Mouse (Mus musculus) neural tube, embryonic 13.5 days (tissue): Measurements from ENCODE around the gene Rnd1. TPM values are rescaled to one million over a fixed set of nuclear protein-coding genes. Genes with fewer than 3 reads are reported as not detected.

Source experiments
- ATAC-seq: fragments of 200-750 bp; cut with Nextera tagmentation; 2 replicates; pipeline ENCODE4 v1.8.0; 2017; ENCODE audit warnings: low read depth, mild to moderate bottlenecking, moderate TSS enrichment, moderate library complexity
- H3K27ac ChIP-seq: fragments of 300-500 bp; sonication (generic); replicated peaks from 2 replicates; pipeline ENCODE4 v1.5.1; 2015; ENCODE audit warnings: moderate library complexity, mild to moderate bottlenecking, inconsistent platforms
- H3K27me3 ChIP-seq: fragments of 300-500 bp; sonication (generic); 2 replicates; pipeline ENCODE4 v1.6.1; 2015; ENCODE audit warnings: mild to moderate bottlenecking, inconsistent platforms
- H3K36me3 ChIP-seq: fragments of 300-500 bp; sonication (generic); 2 replicates; pipeline ENCODE4 v1.6.1; 2015; ENCODE audit warnings: mild to moderate bottlenecking, inconsistent platforms
- H3K4me1 ChIP-seq: fragments of 300-500 bp; sonication (generic); replicated peaks from 2 replicates; pipeline ENCODE4 v1.6.1; 2015; ENCODE audit warnings: inconsistent platforms
- H3K4me2 ChIP-seq: fragments of 300-500 bp; sonication (generic); 2 replicates; pipeline ENCODE4 v1.6.1; 2015; ENCODE audit warnings: inconsistent platforms, mild to moderate bottlenecking, moderate library complexity
- H3K4me3 ChIP-seq: fragments of 300-500 bp; sonication (generic); 2 replicates; pipeline ENCODE4 v1.5.1; 2015; ENCODE audit warnings: mild to moderate bottlenecking, inconsistent platforms
- H3K9ac ChIP-seq: fragments of 300-500 bp; sonication (generic); 2 replicates; pipeline ENCODE4 v1.6.1; 2015; ENCODE audit warnings: moderate library complexity, mild to moderate bottlenecking, inconsistent platforms
- H3K9me3 ChIP-seq: fragments of 300-500 bp; sonication (generic); 2 replicates; pipeline ENCODE4 v1.6.1; 2016; ENCODE audit warnings: inconsistent platforms
- WGBS: fragments of 180-500 bp; shearing (Covaris S2); methylation state at CpG from one replicate; pipeline ENCODE4 v1.1.7; 2015; 5-methylcytosine and 5-hydroxymethylcytosine counted together
- polyA plus RNA-seq: library from polyadenylated mRNA; unstranded; fragments of >200 nt; fragmentation: Nextera tagmentation; extraction: Ambion mirVana; gene quantifications from 2 replicates; pipeline ENCODE4 v1.2.1, GENCODE M21; 2015

Rnd1 gene
- polyA plus RNA-seq = 6.2 and 7.4 TPM in 2 replicates

DNA sequence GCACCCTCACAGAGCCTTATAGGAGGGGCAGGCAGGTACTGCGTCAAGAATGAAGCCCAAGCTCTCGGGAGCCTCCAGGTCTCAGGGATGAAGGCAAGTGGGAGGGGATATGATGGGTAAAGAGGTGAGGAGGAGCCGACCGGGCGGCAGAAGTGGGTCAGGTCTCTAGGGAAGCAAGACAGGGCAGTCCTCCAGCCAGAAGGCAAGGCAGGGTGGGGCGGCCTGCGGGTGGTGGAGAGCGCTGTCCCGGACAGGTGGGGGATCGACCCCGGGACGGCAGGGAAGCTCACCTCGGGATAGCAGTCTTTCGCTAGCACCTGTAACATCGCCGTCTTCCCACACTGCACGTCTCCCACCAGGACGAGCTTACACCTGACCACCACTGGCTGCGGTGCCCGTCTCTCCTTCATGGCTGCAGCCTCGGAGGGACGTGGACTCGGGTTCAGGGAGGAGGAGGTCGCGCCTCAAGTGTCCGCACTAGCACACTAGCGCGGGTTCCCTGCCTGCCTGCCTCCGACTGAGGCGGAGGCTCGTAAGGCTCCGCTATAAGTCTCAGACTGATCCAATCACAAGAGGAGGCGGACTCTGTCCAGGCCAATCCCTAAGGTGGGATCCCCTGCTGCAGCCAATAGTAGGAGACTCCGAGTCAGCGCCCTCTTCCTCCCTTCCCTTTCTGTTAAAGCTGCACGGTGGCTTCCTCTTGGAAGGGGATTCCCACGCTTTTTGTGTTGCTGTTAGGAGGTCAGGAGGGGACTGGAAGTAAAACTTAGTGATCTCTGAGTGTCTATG, at the start of gene Rnd1:
Rnd1 (minus strand) TSS at position 522 of the 789 bp plus-strand sequence.
- ATAC-seq = peak; percentile 94
- peak within 1 kb of the TSS; percentile 74 for H3K9ac ChIP-seq
- H3K4me3 ChIP-seq = peak within 1 kb of the TSS; percentile 53
- H3K4me2 ChIP-seq = peak within 1 kb of the TSS; percentile 98
- H3K27me3 ChIP-seq = peaks cover 5% of the 10 kb centered on the region; the same call in 1 of the 2 replicates
- H3K9me3 ChIP-seq = no peaks in the 10 kb centered on the region
- no peaks in the 10 kb centered on the region for H3K36me3 ChIP-seq
- peaks cover 49% of the 10 kb centered on the region for H3K4me1 ChIP-seq
- WGBS = under 1% methylated on average over 37 of the region's 37 CpGs
- H3K27ac ChIP-seq = no peak within 1 kb of the TSS; the same call in 1 of the 2 replicates

DNA sequence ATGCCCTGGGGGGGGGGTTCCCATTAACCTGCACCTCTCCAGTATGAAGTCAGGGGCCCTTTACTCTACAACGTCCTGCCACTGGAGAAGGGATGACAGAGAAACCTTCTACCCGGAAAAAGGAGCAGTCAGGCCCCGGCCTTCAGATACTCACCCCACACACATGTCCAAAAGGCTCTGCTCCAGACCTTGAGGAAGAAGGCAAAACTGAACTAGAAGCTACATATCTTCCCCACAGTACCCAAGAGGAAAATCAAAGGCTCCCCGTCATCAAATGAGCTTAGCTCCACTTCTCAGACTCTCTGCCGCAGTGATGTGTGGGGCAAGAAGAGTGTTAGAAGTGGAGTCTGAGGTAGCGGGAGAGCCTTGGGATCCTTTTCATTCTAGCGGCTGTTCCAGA, 49.5 kb upstream of the Rnd1 start:
- Histone ChIP-seq H3K4me1 (peaks cover 30% of the 10 kb centered on the region), H3K4me3 (peak overlapping the region; percentile 40), H3K36me3 (no peaks in the 10 kb centered on the region), H3K9ac (peak overlapping the region; percentile 63), H3K27ac (no peak overlapping the region), H3K9me3 (no peaks in the 10 kb centered on the region), H3K4me2 (peak overlapping the region; percentile 71), H3K27me3 (peaks cover 29% of the 10 kb centered on the region)
- WGBS = 46% methylated on average over 7 of the region's 7 CpGs
- ATAC-seq = no peak

DNA sequence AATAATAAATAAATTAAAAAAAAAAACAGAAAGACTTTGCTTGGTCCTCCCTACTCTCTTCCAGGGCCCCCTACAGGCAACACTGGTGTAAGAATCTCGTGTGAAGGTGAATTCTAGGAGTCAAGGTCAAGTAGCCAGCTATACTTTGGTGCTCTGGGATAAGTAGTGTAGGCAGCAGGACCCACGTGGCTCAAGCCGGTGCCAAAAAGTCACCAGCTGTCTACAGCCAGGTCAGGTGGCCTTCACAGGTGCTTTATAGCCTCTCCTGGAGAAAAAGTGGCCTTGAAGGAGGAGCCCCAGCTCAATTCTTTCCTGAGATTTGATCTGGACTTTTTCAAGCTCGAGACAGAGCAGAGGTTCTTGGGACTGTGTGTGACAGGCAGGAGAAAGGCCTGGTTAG, 48.8 kb upstream of the Rnd1 start:
- WGBS = 86% methylated on average over 4 of the region's 4 CpGs
- H3K27me3 ChIP-seq = peaks cover 29% of the 10 kb centered on the region

DNA sequence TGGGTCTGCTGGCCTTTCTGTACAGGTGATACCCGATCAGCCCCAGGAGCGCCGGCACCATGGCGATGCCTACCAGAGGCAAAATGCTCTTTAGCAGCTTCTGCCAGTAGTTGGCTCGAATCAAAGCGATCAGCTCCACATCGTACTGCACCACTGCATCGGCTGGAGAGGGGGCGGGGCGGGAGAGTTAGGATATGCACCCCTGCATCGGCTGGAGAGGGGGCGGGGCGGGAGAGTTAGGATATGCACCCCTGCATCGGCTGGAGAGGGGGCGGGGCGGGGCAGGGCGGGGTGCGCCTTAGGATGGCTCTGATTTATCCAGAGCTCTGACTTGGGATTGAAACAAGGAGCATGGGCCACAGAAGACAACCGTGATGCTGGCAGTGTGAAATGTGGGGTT, 47.2 kb upstream of the Rnd1 start:
- Histone ChIP-seq H3K4me2 (peak overlapping the region; percentile 21), H3K27ac (no peak overlapping the region), H3K4me1 (peaks cover 30% of the 10 kb centered on the region), H3K36me3 (no peaks in the 10 kb centered on the region), H3K4me3 (no peak overlapping the region), H3K27me3 (peaks cover 29% of the 10 kb centered on the region), H3K9me3 (no peaks in the 10 kb centered on the region), H3K9ac (no peak overlapping the region)
- ATAC-seq = no peak
- 38% methylated on average over 19 of the region's 19 CpGs for WGBS

More for the DNA sequence above, 48.8 kb upstream of the Rnd1 start:
- peaks cover 30% of the 10 kb centered on the region for H3K4me1 ChIP-seq
- no peak overlapping the region for H3K9ac ChIP-seq
- no peaks in the 10 kb centered on the region for H3K9me3 ChIP-seq
- no peak overlapping the region for H3K4me3 ChIP-seq
- no peak overlapping the region for H3K4me2 ChIP-seq
- H3K27ac ChIP-seq = no peak overlapping the region
- no peak for ATAC-seq
- no peaks in the 10 kb centered on the region for H3K36me3 ChIP-seq

DNA sequence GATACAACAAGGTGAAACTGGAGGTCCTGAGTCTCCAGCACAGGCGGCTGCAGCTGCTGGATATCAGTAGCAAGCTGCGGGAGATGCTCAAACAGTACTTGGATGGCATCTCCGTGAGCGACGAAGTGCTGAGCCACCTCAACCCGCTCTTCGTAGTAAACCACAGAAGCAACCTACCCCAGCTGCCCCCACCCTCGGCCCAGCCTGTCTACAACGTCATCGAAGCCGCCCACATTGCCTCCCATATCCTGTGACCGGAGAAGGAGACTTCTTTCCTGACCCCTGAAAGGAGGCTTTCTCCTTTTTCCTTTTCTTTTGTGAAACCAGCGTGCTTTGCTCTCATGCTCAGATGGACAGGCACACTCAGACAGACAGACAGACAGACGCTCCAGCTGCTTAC, 45.6 kb upstream of the Rnd1 start:
- Histone ChIP-seq H3K9ac (no peak overlapping the region), H3K27me3 (peaks cover 15% of the 10 kb centered on the region), H3K9me3 (no peaks in the 10 kb centered on the region), H3K4me3 (no peak overlapping the region), H3K4me1 (peaks cover 20% of the 10 kb centered on the region), H3K27ac (no peak overlapping the region), H3K4me2 (no peak overlapping the region), H3K36me3 (no peaks in the 10 kb centered on the region)
- no peak for ATAC-seq
- 74% methylated on average over 14 of the region's 14 CpGs for WGBS

DNA sequence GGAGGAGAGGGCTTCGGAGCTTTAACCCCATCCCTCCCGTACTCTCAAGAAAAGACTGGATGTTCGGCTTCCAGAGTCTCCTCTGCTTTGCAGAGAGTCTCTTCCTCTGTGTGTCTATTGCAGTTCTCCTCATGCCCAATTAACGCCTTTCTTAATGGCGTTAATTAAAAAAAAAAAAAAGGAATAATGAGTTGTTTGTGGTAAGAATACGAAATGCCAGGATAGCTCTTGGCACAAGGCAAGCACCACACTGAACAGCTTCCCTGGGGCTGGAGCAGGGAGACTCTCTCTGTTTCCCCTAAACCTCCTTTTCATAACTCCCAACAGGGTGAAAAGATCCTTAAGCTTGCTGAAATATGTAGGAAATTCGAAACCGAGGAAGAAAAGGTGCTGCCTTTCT, 44.9 kb upstream of the Rnd1 start:
- Histone ChIP-seq H3K36me3 (no peaks in the 10 kb centered on the region), H3K4me3 (no peak overlapping the region), H3K4me1 (peaks cover 13% of the 10 kb centered on the region), H3K27me3 (peaks cover 14% of the 10 kb centered on the region), H3K4me2 (no peak overlapping the region), H3K9me3 (no peaks in the 10 kb centered on the region), H3K9ac (no peak overlapping the region), H3K27ac (no peak overlapping the region)
- WGBS = 79% methylated on average over 8 of the region's 8 CpGs
- no peak for ATAC-seq

DNA sequence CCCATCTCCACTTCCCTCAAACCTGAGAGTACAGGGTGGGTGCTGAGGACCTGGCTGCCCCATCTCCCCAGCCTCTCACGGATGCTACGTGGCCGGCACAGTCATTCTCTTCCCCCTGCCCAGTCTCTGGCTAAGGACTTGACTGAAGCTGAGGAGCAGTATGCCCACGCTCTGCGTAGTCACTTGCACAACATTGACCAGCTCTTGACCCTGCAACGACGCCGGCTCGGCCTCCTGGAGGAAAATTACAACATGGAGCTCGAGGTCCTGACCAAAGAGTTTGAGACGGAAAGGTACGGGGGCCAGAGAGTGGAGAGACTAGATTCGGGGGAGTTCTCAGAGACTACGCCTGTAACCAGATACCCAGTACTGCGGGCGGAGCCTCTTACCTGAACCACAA, 40.0 kb upstream of the Rnd1 start:
- Histone ChIP-seq H3K4me1 (no peaks in the 10 kb centered on the region; the same call in 1 of the 2 replicates), H3K27me3 (no peaks in the 10 kb centered on the region), H3K4me3 (no peak overlapping the region), H3K27ac (no peak overlapping the region), H3K36me3 (no peaks in the 10 kb centered on the region), H3K9me3 (no peaks in the 10 kb centered on the region), H3K9ac (no peak overlapping the region), H3K4me2 (no peak overlapping the region)
- no peak for ATAC-seq
- WGBS = 64% methylated on average over 16 of the region's 16 CpGs

DNA sequence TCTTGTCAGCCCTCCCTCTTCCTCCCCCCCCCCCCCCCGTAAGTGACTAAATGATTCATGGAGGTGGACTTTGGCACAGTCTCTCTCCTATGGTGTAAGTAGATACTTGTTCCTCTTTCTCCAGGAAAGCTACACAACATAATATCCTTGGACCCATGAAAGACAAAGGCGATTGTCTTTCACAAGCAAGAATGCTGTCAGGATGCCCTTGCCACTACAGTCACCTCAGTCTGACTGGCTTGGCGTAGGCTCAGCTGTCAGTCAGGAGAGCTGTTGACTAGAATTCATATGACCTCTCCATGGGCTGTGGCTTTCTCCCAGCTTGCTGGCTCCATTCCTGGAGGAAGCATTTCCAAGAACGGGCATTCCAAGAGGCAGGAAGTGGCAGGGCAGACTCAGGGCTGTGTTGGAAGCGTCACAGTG, 37.0 kb upstream of the Rnd1 start:
- Histone ChIP-seq H3K4me2 (no peak overlapping the region), H3K27me3 (no peaks in the 10 kb centered on the region), H3K27ac (no peak overlapping the region), H3K9ac (no peak overlapping the region), H3K4me1 (no peaks in the 10 kb centered on the region), H3K9me3 (no peaks in the 10 kb centered on the region), H3K4me3 (no peak overlapping the region), H3K36me3 (no peaks in the 10 kb centered on the region)
- ATAC-seq = no peak
- 75% methylated on average over 5 of the region's 5 CpGs for WGBS

DNA sequence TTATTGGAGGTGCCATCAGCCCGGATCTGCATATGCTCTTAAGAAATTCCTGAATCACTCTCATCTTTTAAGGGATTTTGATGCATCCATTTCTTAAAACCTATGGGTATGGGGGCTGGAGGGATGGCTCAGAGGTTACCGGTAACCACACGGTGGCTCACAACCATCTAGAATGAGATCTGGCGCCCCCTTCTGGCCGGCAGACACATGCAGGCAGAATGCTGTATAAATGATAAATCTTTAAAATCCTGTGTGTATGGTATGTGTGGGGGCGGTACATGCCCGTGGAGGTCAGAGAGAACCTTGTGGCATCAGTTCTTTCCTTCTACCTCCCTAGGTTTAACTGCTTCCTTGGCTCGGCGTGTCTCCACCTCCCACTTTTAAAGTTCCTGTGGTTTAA, 33.2 kb upstream of the Rnd1 start:
- Histone ChIP-seq H3K27ac (no peak overlapping the region), H3K9me3 (no peaks in the 10 kb centered on the region), H3K4me1 (peaks cover 6% of the 10 kb centered on the region), H3K4me2 (no peak overlapping the region), H3K36me3 (no peaks in the 10 kb centered on the region), H3K4me3 (no peak overlapping the region), H3K9ac (no peak overlapping the region), H3K27me3 (peaks cover 10% of the 10 kb centered on the region; the same call in 1 of the 2 replicates)
- no peak for ATAC-seq
- 12% methylated on average over 9 of the region's 9 CpGs for WGBS

DNA sequence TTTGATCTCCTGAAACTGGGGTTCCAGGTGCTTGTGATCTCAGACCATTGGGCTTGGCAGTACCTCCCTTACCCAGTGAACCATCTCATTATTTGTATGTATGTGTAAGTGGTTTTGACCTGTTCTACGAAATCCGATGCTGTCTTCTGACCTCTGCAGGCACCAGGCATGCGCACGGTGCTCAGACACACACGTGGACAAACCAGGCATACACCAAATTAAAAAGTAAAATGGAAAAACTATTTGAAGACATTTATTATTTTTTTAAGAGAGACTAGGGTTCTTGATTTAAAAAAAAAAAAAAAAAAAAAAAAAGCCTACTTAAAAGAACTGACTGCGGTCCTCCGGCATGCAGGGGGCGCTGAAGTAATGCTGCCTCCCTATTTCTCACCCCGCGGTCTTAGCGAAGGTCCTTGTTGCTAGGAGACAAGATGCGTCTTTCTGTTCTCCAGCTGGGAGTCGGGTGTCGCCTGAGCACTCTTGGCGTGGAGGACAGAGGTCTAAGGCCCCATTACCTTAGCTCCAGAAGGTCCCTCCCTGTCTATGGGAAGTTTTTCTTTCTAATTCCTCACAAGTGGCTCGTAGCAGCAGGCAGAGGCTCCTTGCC, 30.6 kb upstream of the Rnd1 start, which contains the start of gene Ccdc65:
Ccdc65 (plus strand) TSS at position 442 of the 607 bp plus-strand sequence.
- 20% methylated on average over 16 of the region's 16 CpGs for WGBS
- H3K27ac ChIP-seq = no peak within 1 kb of the TSS
- H3K27me3 ChIP-seq = peaks cover 29% of the 10 kb centered on the region
- no peaks in the 10 kb centered on the region for H3K9me3 ChIP-seq
- peak; percentile 69; the same call in 1 of the 2 replicates for ATAC-seq
- H3K36me3 ChIP-seq = no peaks in the 10 kb centered on the region
- H3K4me3 ChIP-seq = peak within 1 kb of the TSS; percentile 34
- H3K4me1 ChIP-seq = peaks cover 6% of the 10 kb centered on the region
- H3K9ac ChIP-seq = peak within 1 kb of the TSS; percentile 47
- peak within 1 kb of the TSS; percentile 52 for H3K4me2 ChIP-seq

DNA sequence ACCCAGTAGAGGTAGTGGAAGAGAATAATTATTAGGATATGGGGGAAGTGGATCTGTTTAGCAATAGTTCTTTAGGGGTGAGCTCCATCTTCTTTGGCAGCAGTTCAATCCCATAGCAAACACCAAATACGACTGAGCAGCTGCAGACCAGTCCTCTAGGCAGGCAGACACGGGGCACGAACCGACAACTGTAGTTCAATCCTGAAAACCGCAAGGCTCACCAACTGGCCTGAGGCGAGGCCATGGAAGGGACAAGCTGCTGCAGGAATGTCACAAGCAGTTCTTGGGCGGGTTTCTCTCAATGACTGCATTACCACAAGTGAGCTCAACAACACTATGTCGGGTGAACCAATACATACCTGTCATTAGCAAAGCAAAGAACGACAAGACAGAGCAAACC, 27.1 kb upstream of the Rnd1 start:
- Histone ChIP-seq H3K4me2 (no peak overlapping the region), H3K27me3 (peaks cover 62% of the 10 kb centered on the region), H3K36me3 (no peaks in the 10 kb centered on the region), H3K4me3 (no peak overlapping the region), H3K27ac (no peak overlapping the region), H3K4me1 (peaks cover 13% of the 10 kb centered on the region), H3K9me3 (no peaks in the 10 kb centered on the region), H3K9ac (no peak overlapping the region)
- no peak for ATAC-seq
- WGBS = 69% methylated on average over 9 of the region's 9 CpGs
